Comparison of ENCODE assay signal across 8 mouse cellular contexts in the genomic region with DNA sequence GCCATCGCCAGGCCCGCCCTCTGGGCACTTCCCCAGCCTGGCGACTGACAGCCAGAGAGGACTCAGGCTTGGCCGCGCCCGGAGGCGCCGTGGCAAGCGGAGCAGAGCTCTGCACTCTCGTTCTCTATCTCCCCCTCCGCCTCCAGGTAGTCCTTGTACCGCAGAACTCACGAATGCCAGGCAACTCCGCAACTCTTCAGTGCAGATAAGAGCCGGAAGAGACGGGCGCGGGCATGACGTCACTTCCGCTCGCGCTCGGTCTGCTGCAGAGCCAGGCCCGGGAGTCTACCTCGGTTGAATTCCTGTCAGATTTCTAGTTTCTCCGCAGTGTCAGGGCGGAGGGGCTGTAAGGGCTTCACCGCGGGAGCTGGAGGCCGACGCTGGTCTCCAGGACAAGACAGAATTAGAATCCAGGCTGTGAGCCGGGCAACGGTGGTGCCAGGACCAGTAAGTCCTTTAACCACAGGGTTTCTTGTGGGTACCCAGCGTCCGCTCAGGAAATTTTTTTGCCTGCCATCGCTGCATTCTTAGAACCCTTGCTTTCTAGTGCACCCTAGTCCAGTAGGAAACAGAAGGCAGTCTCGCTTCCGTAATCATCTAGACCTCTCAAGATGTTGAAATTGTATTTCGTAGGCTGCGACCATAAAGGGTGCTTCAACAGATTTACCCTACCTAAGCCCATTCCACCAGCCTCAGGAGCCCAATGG. TPM values are rescaled to one million over a fixed set of nuclear protein-coding genes. Genes with fewer than 3 reads are reported as not detected.
DNase-seq lines count a peak whose midpoint lies in the region; ATAC-seq and TF ChIP-seq lines count a peak whose summit lies in the region.

A gene (minus strand): TSS at position 220 of the 707 bp plus-strand sequence.

- DNase-seq in gastrocnemius, postnatal 10 days, result peak; percentile 80
- peak; percentile 79 to 91 for DNase-seq in left cerebral cortex, postnatal 10 days (ENCODE audit: extremely low spot score in 1 of 2, low spot score in 2 of 2)
- peak; percentile 89 for DNase-seq in right cerebral cortex, postnatal 25 days
- DNase-seq in urinary bladder, postnatal 4 days (ENCODE audit: low spot score in 2 of 2), result peak; percentile 71 to 81

- TF ChIP-seq POLR2A in cortical plate, adult 2 months (IDR thresholded peaks at IDR 0.05; ENCODE audit: extremely low read depth, insufficient read depth, low read length), result peak; percentile 96

- H3K4me1 ChIP-seq in cortical plate, adult 2 months (ENCODE audit: control insufficient read depth, insufficient read depth, low read length), result peaks cover 4% of the 10 kb centered on the region; the same call in 1 of the 2 replicates

- peak within 1 kb of the TSS; percentile 65 for H3K4me3 ChIP-seq in cortical plate, adult 2 months (ENCODE audit: insufficient read depth, low read length)

- no peak for TF ChIP-seq CTCF in cortical plate, adult 2 months (IDR thresholded peaks at IDR 0.05; ENCODE audit: extremely low read depth, insufficient read depth, low read length)

- peak; percentile 94 for ATAC-seq in activated CD4-positive, CD25-positive, alpha-beta regulatory T cell, adult 4 months
- ATAC-seq in inflammation-experienced regulatory T-cells, adult 6 months, result peak; percentile 97
- ATAC-seq in megakaryocyte-erythroid progenitor cell, adult 5-6 weeks (replicated peaks; ENCODE audit: low FRiP score, low TSS enrichment, poor library complexity, severe bottlenecking), result peak; percentile 97

- H3K27ac ChIP-seq in cortical plate, adult 2 months (ENCODE audit: insufficient read depth, low read length), result peak within 1 kb of the TSS; percentile 90

- intact Hi-C loops in left cerebral cortex, postnatal 10 days (cut with DNase I), result loop anchor here (10.0 kb wide), 1 partner anchor 92 kb away; a partner anchor contains a TSS

RNA-seq across cellular contexts. Expression of the gene that starts here (rescaled TPM):
- polyA plus RNA-seq in activated CD4-positive, CD25-positive, alpha-beta regulatory T cell, adult 4 months (2017; shearing (Covaris generic)), result 10 to 100 TPM; 26.5 to 28.3 TPM
- polyA plus RNA-seq in cortical plate, adult 2 months (2012; rRNA removed), result 17.0 and 19.2 TPM in 2 replicates
- 10 to 100 TPM in 1 of 2 experiments, 1 to 10 TPM in 1; 9.8 to 12.5 TPM for total RNA-seq in gastrocnemius, postnatal 10 days (2021)
- polyA plus RNA-seq in inflammation-experienced regulatory T-cells, adult 6 months (2017; shearing (Covaris generic)), result 10 to 100 TPM; 25.0 to 25.9 (median 25.5) TPM
- 10 to 100 TPM; 30.0 to 33.5 TPM for total RNA-seq in left cerebral cortex, postnatal 10 days (2021)
- total RNA-seq in megakaryocyte-erythroid progenitor cell, adult 5-6 weeks (2014; fragmentation: Nextera tagmentation), result 15.2 and 19.6 TPM in 2 replicates
- 15.0 and 22.3 TPM in 2 replicates for total RNA-seq in megakaryocyte-erythroid progenitor cell, adult 5-6 weeks (2017)

Comparison
In these comparisons a context has a peak if more than half of its experiments do, and no peak if none do; other contexts are left out.
1. Peak in every context shown above with its lines: DNase-seq, ATAC-seq, H3K4me3 ChIP-seq and H3K27ac ChIP-seq.